Mouse (Mus musculus): Measurements from ENCODE around the gene Slx. TPM values are rescaled to one million over a fixed set of nuclear protein-coding genes. Genes with fewer than 3 reads are reported as not detected.

The Slx gene
- not detected in 2 replicates for polyA plus RNA-seq (2012; ENCODE audit: low replicate concordance)

GRCm38 (mm10) chrX:26545465-26545864 is at the start of gene Slx:
Slx (minus strand) TSS chrX:26545565.

Other genes starting within 250 kb of the Slx start
- not detected in 2 replicates for gene Gm2030, start 235.5 kb downstream of the Slx start, polyA plus RNA-seq (2012; ENCODE audit: low replicate concordance)
- gene Gm14525, start 157.1 kb upstream of the Slx start, polyA plus RNA-seq (2012; ENCODE audit: low replicate concordance): not detected in 2 replicates